Mouse (Mus musculus) urinary bladder, postnatal 10 days (tissue): ENCODE results near the gene Dnase1l3.

Experiments used
- DNase-seq: peaks from one replicate; pipeline ENCODE4 v3.0.0; 2022; ENCODE audit warnings: low spot score

Gene Dnase1l3

GRCm38 (mm10) chr14:7977471-7977870 lies 16.9 kb downstream of the Dnase1l3 start:
- no peak for DNase-seq

- DNase-seq: no peak
These were observed 19.2 kb downstream of the Dnase1l3 start for GRCm38 (mm10) chr14:7975177-7975576.

- no peak for DNase-seq
These were observed 19.7 kb downstream of the Dnase1l3 start for GRCm38 (mm10) chr14:7974643-7975042.

GRCm38 (mm10) chr14:7971889-7972493 lies 22.4 kb downstream of the Dnase1l3 start:
- DNase-seq: no peak

- no peak for DNase-seq
These were observed 30.0 kb downstream of the Dnase1l3 start for GRCm38 (mm10) chr14:7964219-7964889.

GRCm38 (mm10) chr14:7963160-7963559 lies 31.2 kb downstream of the Dnase1l3 start:
- no peak for DNase-seq

GRCm38 (mm10) chr14:7962626-7963025 lies 31.7 kb downstream of the Dnase1l3 start:
- no peak for DNase-seq

GRCm38 (mm10) chr14:7961714-7962113 lies 32.7 kb downstream of the Dnase1l3 start:
- no peak for DNase-seq

- DNase-seq: no peak
These were observed 33.8 kb downstream of the Dnase1l3 start for GRCm38 (mm10) chr14:7960616-7961015.

GRCm38 (mm10) chr14:7957049-7957448 lies 37.3 kb downstream of the Dnase1l3 start, which contains the start of gene Gm45521:
TSS of gene Gm45521 (plus strand) at chr14:7957288.
- no peak for DNase-seq

GRCm38 (mm10) chr14:7956427-7956826 lies 37.9 kb downstream of the Dnase1l3 start:
- no peak for DNase-seq

- no peak for DNase-seq
These were observed 40.3 kb downstream of the Dnase1l3 start for GRCm38 (mm10) chr14:7954071-7954471.

GRCm38 (mm10) chr14:7952610-7953254 lies 41.6 kb downstream of the Dnase1l3 start:
- DNase-seq: no peak

- DNase-seq: no peak
These were observed 43.1 kb downstream of the Dnase1l3 start for GRCm38 (mm10) chr14:7951234-7951633.

GRCm38 (mm10) chr14:7945261-7945660 lies 49.1 kb downstream of the Dnase1l3 start:
- DNase-seq: no peak

GRCm38 (mm10) chr14:7944349-7945039 lies 49.9 kb downstream of the Dnase1l3 start:
- no peak for DNase-seq

GRCm38 (mm10) chr14:7943801-7944135 lies 50.6 kb downstream of the Dnase1l3 start:
- no peak for DNase-seq

- no peak for DNase-seq
These were observed 51.1 kb downstream of the Dnase1l3 start for GRCm38 (mm10) chr14:7943101-7943800.

GRCm38 (mm10) chr14:7941413-7941812 lies 53.0 kb downstream of the Dnase1l3 start:
- no peak for DNase-seq

- DNase-seq: no peak
These were observed 55.3 kb downstream of the Dnase1l3 start for GRCm38 (mm10) chr14:7938809-7939784.

GRCm38 (mm10) chr14:7937052-7937630 lies 57.2 kb downstream of the Dnase1l3 start:
- DNase-seq: no peak
